Mouse (Mus musculus) C2C12 (cell line): ENCODE data around the gene Speg.

ENCODE experiments used
- CTCF ChIP-seq: IDR thresholded peaks from one replicate; pipeline ENCODE4 v1.5.1; 2011; ENCODE audit not compliant: control insufficient read depth, insufficient read depth, insufficient read length
- MYOG ChIP-seq: IDR thresholded peaks from one replicate; pipeline ENCODE4 v1.6.1; 2011; ENCODE audit not compliant: control insufficient read depth, insufficient read length; ENCODE audit errors: extremely low read depth

- TF ChIP-seq CTCF: no peak
- TF ChIP-seq MYOG: no peak
These were observed 94.3 kb downstream of the Speg start for GRCm38 (mm10) chr1:75469287-75469825.
